Mouse (Mus musculus): Measurements from ENCODE around the gene Zfp52.

Gene Zfp52

GRCm38 (mm10) chr17:21566220-21566619, 30.9 kb downstream of the Zfp52 start:
- DNase-seq, result peak; percentile 15 to 22

GRCm38 (mm10) chr17:21566728-21567349, 31.5 kb downstream of the Zfp52 start, which contains the start of gene Zfp948:
Zfp948 (plus strand) TSS chr17:21567008.
- DNase-seq, result peak; percentile 40 to 48

GRCm38 (mm10) chr17:21567696-21568095, 32.4 kb downstream of the Zfp52 start:
- no peak for DNase-seq

GRCm38 (mm10) chr17:21579080-21579479, 43.7 kb downstream of the Zfp52 start:
- no peak for DNase-seq

GRCm38 (mm10) chr17:21579493-21580175, 44.3 kb downstream of the Zfp52 start:
- DNase-seq, result peak in 1 of 2 experiments; percentile 15

- no peak for DNase-seq
Observed at GRCm38 (mm10) chr17:21585521-21585920, 50.2 kb downstream of the Zfp52 start.

Measured in thymus, postnatal 36 days (tissue).